Mouse (Mus musculus) forebrain, embryonic 11.5 days (tissue): Measurements from ENCODE around the gene Sgms1. TPM values are rescaled to one million over a fixed set of nuclear protein-coding genes. Genes with fewer than 3 reads are reported as not detected.

Experiments
- ATAC-seq: fragments of 200-750 bp; cut with Nextera tagmentation; replicated peaks from 2 replicates; pipeline ENCODE4 v1.8.0; 2017; ENCODE audit warnings: moderate TSS enrichment; ENCODE audit not compliant: low FRiP score
- DNase-seq: peaks from one replicate; pipeline ENCODE4 v3.0.0-alpha.2; 2017; ENCODE audit warnings: low spot score
- H3K27ac ChIP-seq: fragments of 300-500 bp; sonication (generic); 2 replicates; pipeline ENCODE4 v1.5.1; 2014; ENCODE audit warnings: low read depth, low read length
- H3K27me3 ChIP-seq: fragments of 300-500 bp; sonication (generic); 2 replicates; pipeline ENCODE4 v1.6.1; 2014; ENCODE audit warnings: mild to moderate bottlenecking, low read length, mixed read lengths; ENCODE audit not compliant: control insufficient read depth, insufficient read depth
- H3K36me3 ChIP-seq: fragments of 300-500 bp; sonication (generic); 2 replicates; pipeline ENCODE4 v1.6.1; 2014; ENCODE audit warnings: mild to moderate bottlenecking, low read length, moderate library complexity, mixed read lengths; ENCODE audit not compliant: control insufficient read depth, insufficient read depth
- H3K4me1 ChIP-seq: fragments of 300-500 bp; sonication (generic); replicated peaks from 2 replicates; pipeline ENCODE4 v1.6.1; 2014; ENCODE audit warnings: low read length, mixed read lengths; ENCODE audit not compliant: control insufficient read depth, insufficient read depth
- H3K4me2 ChIP-seq: fragments of 300-500 bp; sonication (generic); 2 replicates; pipeline ENCODE4 v1.6.1; 2014; ENCODE audit warnings: low read depth, mild to moderate bottlenecking, low read length, moderate library complexity, mixed read lengths; ENCODE audit not compliant: severe bottlenecking
- H3K4me3 ChIP-seq: fragments of 300-500 bp; sonication (generic); 2 replicates; pipeline ENCODE4 v1.5.1; 2014; ENCODE audit warnings: low read depth, low read length
- H3K9ac ChIP-seq: fragments of 300-500 bp; sonication (generic); 2 replicates; pipeline ENCODE4 v1.6.1; 2014; ENCODE audit warnings: low read length
- H3K9me3 ChIP-seq: fragments of 300-500 bp; sonication (generic); 2 replicates; pipeline ENCODE4 v1.6.1; 2016; ENCODE audit warnings: low read length, mixed read lengths; ENCODE audit not compliant: control insufficient read depth
- WGBS: fragments of 180-500 bp; shearing (Covaris S2); extraction: QIAGEN DNeasy Blood & Tissue Kit; methylation state at CpG from one replicate; pipeline ENCODE4 v1.1.7; 2014; 5-methylcytosine and 5-hydroxymethylcytosine counted together
- polyA plus RNA-seq: library from polyadenylated mRNA; unstranded; fragments of >200 nt; fragmentation: Nextera tagmentation; extraction: Ambion mirVana; gene quantifications from 2 replicates; pipeline ENCODE4 v1.2.1, GENCODE M21; 2014

Gene Sgms1
- polyA plus RNA-seq, 1 experiment from 2014 or later = 17.8 TPM

GRCm38 (mm10) chr19:32284681-32285454 lies 104.6 kb downstream of the Sgms1 start:
- no peak overlapping the region for H3K27ac ChIP-seq
- no peak for ATAC-seq

GRCm38 (mm10) chr19:32281917-32282316 lies 107.6 kb downstream of the Sgms1 start:
- WGBS = 71% methylated on average over 4 of the region's 4 CpGs
- H3K9me3 ChIP-seq = no peaks in the 10 kb centered on the region
- H3K4me2 ChIP-seq = no peak overlapping the region
- ATAC-seq (no peak), DNase-seq (no peak)
- no peaks in the 10 kb centered on the region for H3K27me3 ChIP-seq
- no peaks in the 10 kb centered on the region for H3K4me1 ChIP-seq
- H3K27ac ChIP-seq = no peak overlapping the region
- no peak overlapping the region for H3K4me3 ChIP-seq
- H3K9ac ChIP-seq = no peak overlapping the region
- H3K36me3 ChIP-seq = no peaks in the 10 kb centered on the region

More at GRCm38 (mm10) chr19:32284681-32285454, 104.6 kb downstream of the Sgms1 start:
- Histone ChIP-seq H3K4me2 (no peak overlapping the region), H3K27me3 (no peaks in the 10 kb centered on the region), H3K9me3 (no peaks in the 10 kb centered on the region), H3K4me1 (no peaks in the 10 kb centered on the region), H3K4me3 (no peak overlapping the region), H3K9ac (no peak overlapping the region), H3K36me3 (no peaks in the 10 kb centered on the region)
- DNase-seq = no peak
- 93% methylated on average over 5 of the region's 5 CpGs for WGBS

- Histone ChIP-seq H3K27ac (no peak overlapping the region), H3K9me3 (no peaks in the 10 kb centered on the region), H3K27me3 (no peaks in the 10 kb centered on the region), H3K9ac (no peak overlapping the region), H3K4me2 (no peak overlapping the region), H3K36me3 (no peaks in the 10 kb centered on the region), H3K4me1 (no peaks in the 10 kb centered on the region), H3K4me3 (no peak overlapping the region)
- DNase-seq (no peak), ATAC-seq (no peak)
- WGBS = 79% methylated on average over 4 of the region's 4 CpGs
Observed at GRCm38 (mm10) chr19:32280380-32280779, 109.1 kb downstream of the Sgms1 start.

DNA sequence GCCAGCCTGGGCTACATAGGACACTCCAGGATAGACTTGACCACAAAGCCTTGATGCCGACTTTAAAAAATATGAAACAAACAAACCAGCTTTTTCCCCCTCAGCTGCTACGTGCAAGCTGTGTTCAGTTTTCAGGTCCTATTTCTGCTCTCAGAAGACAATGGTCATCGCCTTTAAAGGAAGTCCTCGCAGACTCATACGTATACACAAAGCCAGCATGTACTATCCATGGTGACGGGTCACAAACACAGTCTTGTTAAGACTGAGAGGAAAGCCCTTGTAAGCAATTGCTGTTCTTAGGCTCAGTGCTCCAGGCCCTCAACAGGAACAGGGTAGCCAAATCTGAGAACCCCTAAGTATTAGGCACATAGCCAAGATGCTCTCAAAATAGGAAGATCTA lies 110.1 kb downstream of the Sgms1 start:
- H3K27me3 ChIP-seq = no peaks in the 10 kb centered on the region
- no peak overlapping the region for H3K4me2 ChIP-seq
- DNase-seq = no peak
- no peak overlapping the region for H3K4me3 ChIP-seq
- H3K27ac ChIP-seq = no peak overlapping the region
- no peak overlapping the region for H3K9ac ChIP-seq
- no peaks in the 10 kb centered on the region for H3K36me3 ChIP-seq
- WGBS = 90% methylated on average over 6 of the region's 6 CpGs
- no peaks in the 10 kb centered on the region for H3K9me3 ChIP-seq
- no peak for ATAC-seq
- H3K4me1 ChIP-seq = no peaks in the 10 kb centered on the region

DNA sequence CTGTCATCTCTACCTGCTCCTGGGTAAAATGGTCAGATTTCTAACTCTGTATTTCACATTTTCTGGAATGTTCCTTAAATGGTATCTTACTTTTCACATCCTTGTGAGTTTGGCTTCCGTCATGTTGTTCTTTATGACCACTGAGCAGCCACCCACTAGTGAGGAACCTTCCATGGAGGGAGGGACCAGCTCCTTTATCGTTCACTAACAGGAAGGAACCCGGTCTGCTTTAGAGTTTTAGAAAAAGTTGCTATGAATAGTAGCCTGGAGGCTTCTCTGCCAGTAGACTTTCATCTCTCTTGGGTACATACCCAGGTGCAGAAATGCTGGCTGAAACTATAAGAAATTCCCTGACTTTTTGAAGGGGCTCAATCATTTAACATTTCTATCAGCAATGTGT lies 111.6 kb downstream of the Sgms1 start:
- DNase-seq (no peak), ATAC-seq (no peak)
- H3K27ac ChIP-seq = no peak overlapping the region
- no peak overlapping the region for H3K9ac ChIP-seq
- H3K27me3 ChIP-seq = no peaks in the 10 kb centered on the region
- no peaks in the 10 kb centered on the region for H3K4me1 ChIP-seq
- H3K9me3 ChIP-seq = no peaks in the 10 kb centered on the region
- no peaks in the 10 kb centered on the region for H3K36me3 ChIP-seq
- WGBS = 94% methylated on average over 3 of the region's 3 CpGs
- H3K4me2 ChIP-seq = no peak overlapping the region
- no peak overlapping the region for H3K4me3 ChIP-seq

- no peaks in the 10 kb centered on the region for H3K27me3 ChIP-seq
- no peak for ATAC-seq
- no peak overlapping the region for H3K9ac ChIP-seq
- H3K9me3 ChIP-seq = no peaks in the 10 kb centered on the region
- 92% methylated on average over 2 of the region's 2 CpGs for WGBS
- H3K27ac ChIP-seq = no peak overlapping the region
- H3K4me1 ChIP-seq = no peaks in the 10 kb centered on the region
- H3K4me2 ChIP-seq = no peak overlapping the region
- DNase-seq = no peak
- no peaks in the 10 kb centered on the region for H3K36me3 ChIP-seq
- H3K4me3 ChIP-seq = no peak overlapping the region
Observed at GRCm38 (mm10) chr19:32277287-32277686, 112.2 kb downstream of the Sgms1 start.

DNA sequence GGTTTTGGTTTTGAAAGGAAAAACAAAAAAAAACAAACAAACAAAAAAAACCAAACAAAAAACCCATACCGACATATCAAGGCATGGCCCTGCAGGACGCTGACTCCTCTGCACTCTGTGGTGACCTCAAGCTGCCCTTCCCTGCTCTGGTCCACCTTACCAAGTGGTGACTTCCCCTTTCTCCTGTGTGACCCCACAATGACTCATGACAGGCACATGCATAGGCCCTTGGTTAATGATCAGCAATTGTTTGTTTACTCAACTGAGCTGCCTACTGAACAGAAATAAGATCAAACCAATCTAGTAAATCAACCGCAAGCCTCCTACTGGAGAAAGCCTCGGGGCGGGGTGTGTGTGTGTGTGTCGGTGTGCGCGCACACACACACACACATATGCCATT lies 112.7 kb downstream of the Sgms1 start:
- Histone ChIP-seq H3K27me3 (no peaks in the 10 kb centered on the region), H3K9me3 (no peaks in the 10 kb centered on the region), H3K4me1 (no peaks in the 10 kb centered on the region), H3K9ac (no peak overlapping the region), H3K4me3 (no peak overlapping the region), H3K4me2 (no peak overlapping the region), H3K27ac (no peak overlapping the region), H3K36me3 (no peaks in the 10 kb centered on the region)
- no peak for DNase-seq
- WGBS = 95% methylated on average over 8 of the region's 8 CpGs
- ATAC-seq = no peak

DNA sequence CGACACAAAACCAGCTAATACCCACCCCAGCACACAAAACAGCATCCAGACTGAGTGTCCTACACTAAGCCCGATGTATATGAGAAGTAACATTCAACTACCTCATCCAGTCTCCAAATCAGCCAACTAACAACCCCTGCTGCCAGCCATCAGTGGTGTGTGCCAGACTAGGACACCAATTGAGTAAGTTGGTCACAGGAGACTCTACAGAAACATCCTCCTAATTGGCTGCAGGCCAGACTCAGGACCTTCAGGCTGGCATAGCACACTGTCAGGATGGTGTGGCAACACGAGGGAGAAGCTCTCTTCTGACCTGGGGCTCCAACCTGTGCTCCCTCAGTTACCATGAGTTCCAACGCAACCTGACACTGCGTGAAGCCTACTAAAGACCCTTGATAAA lies 113.3 kb downstream of the Sgms1 start:
- no peak for ATAC-seq
- no peak for DNase-seq
- no peak overlapping the region for H3K27ac ChIP-seq
- no peaks in the 10 kb centered on the region for H3K36me3 ChIP-seq
- no peak overlapping the region for H3K4me2 ChIP-seq
- no peaks in the 10 kb centered on the region for H3K27me3 ChIP-seq
- H3K9me3 ChIP-seq = no peaks in the 10 kb centered on the region
- no peaks in the 10 kb centered on the region for H3K4me1 ChIP-seq
- 88% methylated on average over 5 of the region's 5 CpGs for WGBS
- H3K9ac ChIP-seq = no peak overlapping the region
- no peak overlapping the region for H3K4me3 ChIP-seq
